Mouse (Mus musculus) E14TG2a.4 (cell line): ENCODE measurements around the gene Macrod2.
A peak's percentile ranks its signal among the peaks of the same experiment; 100 is the strongest.

Experiments used
- H3K27me3 ChIP-seq: 2 replicates; pipeline ENCODE4 v1.6.1; 2014; ENCODE audit warnings: low read length, control low read depth; ENCODE audit not compliant: insufficient read depth
- H3K36me3 ChIP-seq: 2 replicates; pipeline ENCODE4 v1.6.1; 2014; ENCODE audit warnings: low read length, control low read depth; ENCODE audit not compliant: insufficient read depth
- H3K4me1 ChIP-seq: replicated peaks from 2 replicates; pipeline ENCODE4 v1.6.1; 2014; ENCODE audit warnings: low read depth, low read length, control low read depth
- H3K4me3 ChIP-seq: replicated peaks from 2 replicates; pipeline ENCODE4 v1.5.1; 2014; ENCODE audit warnings: mild to moderate bottlenecking, low read length
- H3K9me3 ChIP-seq: 2 replicates; pipeline ENCODE4 v1.6.1; 2014; ENCODE audit warnings: low read length, control low read depth
- CTCF ChIP-seq: conservative IDR thresholded peaks from 2 replicates; pipeline ENCODE4 v1.5.1; 2014; ENCODE audit warnings: low read length
- NANOG ChIP-seq: IDR thresholded peaks from 2 replicates; pipeline ENCODE4 v1.6.1; 2014; ENCODE audit warnings: borderline replicate concordance, low read length, mixed read lengths
- POU5F1 ChIP-seq: IDR thresholded peaks from 2 replicates; pipeline ENCODE4 v1.6.1; 2014; ENCODE audit warnings: low read length, borderline replicate concordance

Gene Macrod2

GRCm38 (mm10) chr2:140896396-140897082 is 501.4 kb downstream of the Macrod2 start:
- no peaks in the 10 kb centered on the region for H3K9me3 ChIP-seq
- no peak overlapping the region for H3K4me3 ChIP-seq
- no peaks in the 10 kb centered on the region for H3K27me3 ChIP-seq
- H3K36me3 ChIP-seq = no peaks in the 10 kb centered on the region
- no peaks in the 10 kb centered on the region for H3K4me1 ChIP-seq
- TF ChIP-seq NANOG (no peak), POU5F1 (no peak), CTCF (no peak)

DNA sequence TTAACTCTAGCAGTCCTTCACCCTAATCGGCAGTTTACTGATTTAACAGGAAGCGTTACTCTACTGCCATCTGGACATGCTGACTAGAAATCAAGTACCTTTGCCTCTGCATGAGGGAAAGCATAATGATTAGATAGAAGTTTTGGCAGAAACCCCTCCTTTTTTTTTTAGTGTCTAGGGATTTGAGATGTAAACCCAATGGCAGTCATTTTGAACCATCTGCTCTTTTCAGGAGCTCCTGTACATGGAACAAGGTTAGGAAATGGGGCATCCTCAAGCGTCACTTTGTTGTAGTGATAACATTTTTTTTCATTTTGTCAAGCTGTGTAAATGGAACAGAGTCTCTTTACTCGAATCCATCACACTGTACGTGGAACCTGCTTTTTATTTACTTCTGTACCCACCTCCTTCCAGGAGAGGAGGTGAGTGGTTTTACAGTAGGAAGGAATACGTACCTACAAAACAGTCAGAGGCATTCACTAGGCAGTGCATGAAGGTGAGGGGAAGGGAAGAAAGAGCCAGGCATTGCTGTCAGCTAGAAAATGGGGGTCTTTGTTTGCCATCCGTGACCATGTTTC is 503.4 kb downstream of the Macrod2 start:
- H3K9me3 ChIP-seq = no peaks in the 10 kb centered on the region
- no peaks in the 10 kb centered on the region for H3K27me3 ChIP-seq
- no peak for TF ChIP-seq NANOG
- no peak for TF ChIP-seq POU5F1
- TF ChIP-seq CTCF = no peak
- no peaks in the 10 kb centered on the region for H3K36me3 ChIP-seq
- H3K4me1 ChIP-seq = no peaks in the 10 kb centered on the region
- no peak overlapping the region for H3K4me3 ChIP-seq

DNA sequence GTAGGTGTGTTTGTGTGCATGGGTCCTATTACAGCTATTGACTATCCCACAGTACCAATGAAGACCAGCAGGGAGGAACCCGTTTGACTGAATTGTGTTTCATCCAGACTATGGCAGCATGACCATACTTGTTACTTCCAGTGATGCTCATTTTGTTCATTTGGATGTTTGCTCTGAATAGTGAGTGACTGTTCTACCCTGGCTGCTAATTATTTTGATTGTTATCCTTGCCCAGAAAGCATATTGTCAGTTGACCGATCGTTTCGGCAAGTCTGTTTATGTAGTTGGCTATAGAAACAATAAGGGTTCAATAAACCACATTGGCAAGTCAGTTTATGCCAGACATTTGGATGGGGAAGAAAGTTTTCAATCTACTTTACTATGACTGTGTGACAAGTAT is 510.2 kb downstream of the Macrod2 start:
- no peaks in the 10 kb centered on the region for H3K36me3 ChIP-seq
- TF ChIP-seq NANOG = no peak
- TF ChIP-seq CTCF = no peak
- no peak for TF ChIP-seq POU5F1
- no peaks in the 10 kb centered on the region for H3K9me3 ChIP-seq
- no peaks in the 10 kb centered on the region for H3K4me1 ChIP-seq
- H3K27me3 ChIP-seq = no peaks in the 10 kb centered on the region
- no peak overlapping the region for H3K4me3 ChIP-seq

DNA sequence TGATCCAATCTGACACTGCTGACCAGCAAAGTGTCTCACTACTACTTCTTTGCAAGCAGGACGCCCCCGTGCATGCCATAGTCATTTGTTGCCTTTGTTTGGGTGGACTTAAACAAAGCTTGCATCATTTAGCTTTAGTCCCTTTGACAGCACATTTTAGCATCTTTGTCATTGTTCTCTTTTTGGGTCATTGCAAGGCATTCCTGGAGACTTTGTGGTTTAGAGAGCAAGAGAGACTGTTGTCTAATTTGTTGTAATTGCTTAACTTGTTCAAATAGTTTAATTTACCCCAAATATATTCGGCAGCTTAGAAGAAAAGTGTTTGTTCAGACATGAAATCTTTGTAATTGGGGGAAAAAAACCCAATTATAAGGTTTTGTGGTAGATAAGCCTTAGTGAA is 511.0 kb downstream of the Macrod2 start:
- no peaks in the 10 kb centered on the region for H3K4me1 ChIP-seq
- no peaks in the 10 kb centered on the region for H3K27me3 ChIP-seq
- H3K9me3 ChIP-seq = no peaks in the 10 kb centered on the region
- TF ChIP-seq CTCF (no peak), NANOG (no peak), POU5F1 (no peak)
- H3K36me3 ChIP-seq = no peaks in the 10 kb centered on the region
- H3K4me3 ChIP-seq = no peak overlapping the region

DNA sequence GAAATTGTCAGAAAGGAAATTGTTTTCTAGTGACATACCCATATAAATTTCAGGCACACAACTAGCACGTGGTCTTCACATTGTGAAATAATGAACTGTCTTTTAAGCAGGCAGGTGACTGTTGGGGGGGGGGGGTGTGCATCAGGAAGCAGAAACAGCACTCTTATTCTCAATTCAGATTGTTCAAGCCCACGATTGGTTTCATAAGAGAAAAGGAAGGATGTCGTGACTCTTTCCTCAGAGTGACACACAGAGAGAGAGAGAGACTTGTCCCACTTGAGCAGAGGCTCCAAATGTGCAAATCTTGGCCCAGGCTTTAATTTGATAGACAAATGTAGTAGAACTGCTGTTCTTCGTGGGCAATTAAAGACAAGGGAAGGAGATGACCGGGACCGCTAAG is 516.4 kb downstream of the Macrod2 start:
- H3K27me3 ChIP-seq = no peaks in the 10 kb centered on the region
- TF ChIP-seq CTCF (no peak), POU5F1 (no peak), NANOG (no peak)

GRCm38 (mm10) chr2:140912179-140912578 is 517.1 kb downstream of the Macrod2 start:
- no peaks in the 10 kb centered on the region for H3K9me3 ChIP-seq
- H3K4me3 ChIP-seq = no peak overlapping the region
- TF ChIP-seq NANOG = no peak
- no peaks in the 10 kb centered on the region for H3K36me3 ChIP-seq
- H3K4me1 ChIP-seq = no peaks in the 10 kb centered on the region
- no peaks in the 10 kb centered on the region for H3K27me3 ChIP-seq

More for the DNA sequence above, 516.4 kb downstream of the Macrod2 start:
- H3K9me3 ChIP-seq = no peaks in the 10 kb centered on the region
- H3K4me3 ChIP-seq = no peak overlapping the region
- no peaks in the 10 kb centered on the region for H3K36me3 ChIP-seq
- H3K4me1 ChIP-seq = no peaks in the 10 kb centered on the region

DNA sequence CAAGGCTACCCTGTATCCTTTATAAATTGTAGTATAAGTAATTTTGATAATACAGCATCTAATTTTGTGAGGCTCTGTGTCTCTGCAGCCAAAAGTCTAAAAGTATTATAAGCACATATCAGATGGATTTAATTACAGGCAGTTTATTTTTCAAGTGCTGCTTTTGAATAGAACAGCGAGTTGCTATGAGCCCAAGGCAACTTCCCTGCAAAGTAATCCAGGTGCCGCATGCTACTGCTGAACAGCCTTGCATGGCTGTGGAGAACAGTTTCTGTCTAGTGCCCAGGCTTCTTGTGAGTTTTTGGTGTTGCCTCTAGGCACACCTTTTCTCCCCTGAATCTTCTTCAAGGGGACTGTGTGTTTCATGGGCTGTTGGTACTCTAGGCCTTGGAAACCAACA is 517.8 kb downstream of the Macrod2 start:
- H3K4me1 ChIP-seq = no peaks in the 10 kb centered on the region
- H3K36me3 ChIP-seq = no peaks in the 10 kb centered on the region
- TF ChIP-seq POU5F1 = no peak
- TF ChIP-seq NANOG = no peak
- TF ChIP-seq CTCF = no peak
- H3K4me3 ChIP-seq = no peak overlapping the region
- no peaks in the 10 kb centered on the region for H3K27me3 ChIP-seq
- no peaks in the 10 kb centered on the region for H3K9me3 ChIP-seq

- Histone ChIP-seq H3K27me3 (no peaks in the 10 kb centered on the region), H3K4me1 (no peaks in the 10 kb centered on the region), H3K4me3 (no peak overlapping the region), H3K9me3 (no peaks in the 10 kb centered on the region), H3K36me3 (no peaks in the 10 kb centered on the region)
- TF ChIP-seq POU5F1 (no peak), CTCF (no peak), NANOG (no peak)
Observed at GRCm38 (mm10) chr2:140913679-140914412, 518.7 kb downstream of the Macrod2 start.

DNA sequence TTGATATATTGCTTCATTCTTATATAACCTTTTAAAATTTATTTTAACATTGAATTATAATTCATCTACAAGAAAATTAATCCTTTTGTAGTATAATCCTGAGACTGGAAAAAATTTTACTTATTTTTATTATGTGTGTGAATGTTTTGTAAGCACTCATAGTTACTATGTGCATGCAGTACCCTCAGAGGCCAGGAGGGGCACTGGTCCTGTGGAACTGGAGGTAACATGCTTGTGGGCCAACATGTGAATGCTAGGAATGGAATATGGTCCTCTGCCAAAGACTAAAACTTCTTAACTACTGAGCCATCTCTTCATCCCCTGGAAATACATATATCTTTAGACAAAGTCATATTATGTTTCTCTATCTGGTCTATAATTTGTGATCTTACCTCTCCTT is 531.8 kb downstream of the Macrod2 start:
- TF ChIP-seq CTCF (peak; percentile 69), NANOG (no peak)
- no peaks in the 10 kb centered on the region for H3K27me3 ChIP-seq
- no peak overlapping the region for H3K4me3 ChIP-seq
- no peaks in the 10 kb centered on the region for H3K36me3 ChIP-seq
- H3K4me1 ChIP-seq = no peaks in the 10 kb centered on the region
- H3K9me3 ChIP-seq = no peaks in the 10 kb centered on the region
